In genomic region chr17:84626276-84626856, GRCm38 (mm10) we compare ENCODE assay signal across 8 mouse cellular contexts. TPM values are rescaled to one million over a fixed set of nuclear protein-coding genes. Genes with fewer than 3 reads are reported as not detected.
DNase-seq lines count a peak whose midpoint lies in the region; ATAC-seq and TF ChIP-seq lines count a peak whose summit lies in the region.

Gene Dync2li1 (plus strand): TSS chr17:84626496.

- H3K27me3 ChIP-seq in cerebellum, adult 2 months (ENCODE audit: control insufficient read depth, insufficient read depth, low read length) = no peaks in the 10 kb centered on the region
- H3K27me3 ChIP-seq in forebrain, embryonic 16.5 days (replicated peaks; ENCODE audit: control insufficient read depth, insufficient read depth, low read length) = no peaks in the 10 kb centered on the region
- no peaks in the 10 kb centered on the region for H3K27me3 ChIP-seq in neural tube, embryonic 14.5 days (ENCODE audit: control insufficient read depth, insufficient read depth, low read length)
- no peaks in the 10 kb centered on the region for H3K27me3 ChIP-seq in testis, adult 2 months (ENCODE audit: control insufficient read depth, insufficient read depth, low read length)

- intact Hi-C loops in heart, postnatal 36 days (cut with DNase I) = no loop called here

- peak; percentile 94 for DNase-seq in ES-E14 (ENCODE audit: low read depth, low spot score)
- DNase-seq in cerebellum, adult 2 months = peak; percentile 91 to 93
- DNase-seq in heart, postnatal 36 days = peak; percentile 81 to 84
- DNase-seq in layer of hippocampus, adult 18-20 months (ENCODE audit: low spot score in 2 of 2) = peak; percentile 81 to 96
- DNase-seq in lung, adult 18-20 months = peak; percentile 88 to 91

- peak within 1 kb of the TSS; percentile 58 for H3K4me2 ChIP-seq in forebrain, embryonic 16.5 days (ENCODE audit: low read length)
- peak within 1 kb of the TSS; percentile 62 for H3K4me2 ChIP-seq in neural tube, embryonic 14.5 days (ENCODE audit: low read depth, low read length)

- H3K9ac ChIP-seq in ES-E14 (ENCODE audit: insufficient read depth, low read depth, low read length, poor library complexity, severe bottlenecking) = peak within 1 kb of the TSS; percentile 62
- peak within 1 kb of the TSS; percentile 56 for H3K9ac ChIP-seq in forebrain, embryonic 16.5 days (replicated peaks; ENCODE audit: low read depth, low read length)
- H3K9ac ChIP-seq in neural tube, embryonic 14.5 days (replicated peaks; ENCODE audit: low read depth, low read length) = peak within 1 kb of the TSS; percentile 68

- no peaks in the 10 kb centered on the region for H3K36me3 ChIP-seq in ES-E14 (ENCODE audit: control insufficient read depth, insufficient read depth, low read length, poor library complexity, severe bottlenecking)
- no peaks in the 10 kb centered on the region for H3K36me3 ChIP-seq in forebrain, embryonic 16.5 days (ENCODE audit: control insufficient read depth, insufficient read depth)
- H3K36me3 ChIP-seq in neural tube, embryonic 14.5 days (ENCODE audit: control insufficient read depth, insufficient read depth, low read length) = no peaks in the 10 kb centered on the region
- no peaks in the 10 kb centered on the region for H3K36me3 ChIP-seq in testis, adult 2 months (ENCODE audit: control insufficient read depth, insufficient read depth, low read length)

- in situ Hi-C loops in ES-E14 (cut with MboI; ENCODE audit: low sequenced_read_pairs in 2 of 2, unreplicated experiment in 2 of 2) = no loop called here

- under 1% methylated on average over 25 of the region's 25 CpGs for whole genome bisulfite sequencing in cerebellum, adult 2 months
- under 1% methylated on average over 25 of the region's 25 CpGs for WGBS in forebrain, embryonic 16.5 days
- under 1% methylated on average over 25 of the region's 25 CpGs for WGBS in neural tube, embryonic 14.5 days

- peak; percentile 98 for ATAC-seq in forebrain, embryonic 16.5 days
- ATAC-seq in neural tube, embryonic 14.5 days (ENCODE audit: low read depth) = peak; percentile 99

- H3K9me3 ChIP-seq in ES-E14 (ENCODE audit: control insufficient read depth, insufficient read depth, low read depth, low read length) = no peaks in the 10 kb centered on the region
- H3K9me3 ChIP-seq in forebrain, embryonic 16.5 days (ENCODE audit: control insufficient read depth, low read length) = no peaks in the 10 kb centered on the region
- no peaks in the 10 kb centered on the region for H3K9me3 ChIP-seq in neural tube, embryonic 14.5 days (ENCODE audit: control insufficient read depth, low read length)

- no peak within 1 kb of the TSS for H3K27ac ChIP-seq in ES-E14 (ENCODE audit: insufficient read depth, low read depth, low read length, poor library complexity, severe bottlenecking)
- no peak within 1 kb of the TSS for H3K27ac ChIP-seq in cerebellum, adult 2 months (ENCODE audit: insufficient read depth, low read length)
- no peak within 1 kb of the TSS for H3K27ac ChIP-seq in forebrain, embryonic 16.5 days (ENCODE audit: low read length)
- peak within 1 kb of the TSS; percentile 67; the same call in 1 of the 2 replicates for H3K27ac ChIP-seq in neural tube, embryonic 14.5 days (ENCODE audit: low read depth, low read length)
- peak within 1 kb of the TSS; percentile 40 for H3K27ac ChIP-seq in testis, adult 2 months (ENCODE audit: control insufficient read depth, insufficient read depth, low read depth, low read length)

- H3K4me3 ChIP-seq in ES-E14 (ENCODE audit: insufficient read depth in 1 of 2, low read depth in 1 of 2, low read length in 2 of 2, poor library complexity in 1 of 2, severe bottlenecking in 1 of 2) = peak within 1 kb of the TSS; percentile 80 to 88
- H3K4me3 ChIP-seq in cerebellum, adult 2 months (replicated peaks; ENCODE audit: insufficient read depth, low read depth, low read length) = peak within 1 kb of the TSS; percentile 79
- peak within 1 kb of the TSS; percentile 50 for H3K4me3 ChIP-seq in forebrain, embryonic 16.5 days (replicated peaks; ENCODE audit: low read length)
- H3K4me3 ChIP-seq in neural tube, embryonic 14.5 days (ENCODE audit: low read depth, low read length) = peak within 1 kb of the TSS; percentile 57
- H3K4me3 ChIP-seq in testis, adult 2 months (ENCODE audit: control insufficient read depth, low read depth, low read length) = peak within 1 kb of the TSS; percentile 93

- no peak for TF ChIP-seq CTCF in cerebellum, adult 2 months (IDR thresholded peaks at IDR 0.05; ENCODE audit: borderline replicate concordance, insufficient read depth, low read depth, low read length)
- TF ChIP-seq CTCF in testis, adult 2 months (IDR thresholded peaks at IDR 0.05; ENCODE audit: control insufficient read depth, insufficient read depth, insufficient replicate concordance, low read depth, low read length) = no peak

- H3K4me1 ChIP-seq in ES-E14 (ENCODE audit: control insufficient read depth in 2 of 2, insufficient read depth in 2 of 2, low read length in 2 of 2, poor library complexity in 1 of 2) = no peaks in the 10 kb centered on the region
- peaks cover 4% of the 10 kb centered on the region for H3K4me1 ChIP-seq in cerebellum, adult 2 months (ENCODE audit: control insufficient read depth, insufficient read depth, low read length)
- H3K4me1 ChIP-seq in forebrain, embryonic 16.5 days (replicated peaks; ENCODE audit: control insufficient read depth, insufficient read depth, low read length) = peaks cover 7% of the 10 kb centered on the region; the same call in 1 of the 2 replicates
- peaks cover 4% of the 10 kb centered on the region; the same call in 1 of the 2 replicates for H3K4me1 ChIP-seq in neural tube, embryonic 14.5 days (ENCODE audit: control insufficient read depth, insufficient read depth, low read length)
- H3K4me1 ChIP-seq in testis, adult 2 months (ENCODE audit: control insufficient read depth, insufficient read depth, low read length) = peaks cover 4% of the 10 kb centered on the region

- TF ChIP-seq POLR2A in cerebellum, adult 2 months (IDR thresholded peaks at IDR 0.05; ENCODE audit: borderline replicate concordance, insufficient read depth, low read length) = peak; percentile 48; the same call in 1 of the 2 replicates
- peak; percentile 74 for TF ChIP-seq POLR2A in testis, adult 2 months (IDR thresholded peaks at IDR 0.05; ENCODE audit: control insufficient read depth, low read depth, low read length)

TF ChIP-seq in ES-E14, 5 proteins besides CTCF, POLR2A, EP300 and RAD21:
- peak; percentile 98 for TF ChIP-seq HCFC1 (IDR thresholded peaks at IDR 0.05; ENCODE audit: borderline replicate concordance, insufficient read depth, low read length)
- TF ChIP-seq CHD2 (IDR thresholded peaks at IDR 0.05; ENCODE audit: low read depth, low read length) = no peak

RNA-seq across cellular contexts. Expression of gene Dync2li1, which starts in this region (rescaled TPM):
- 3.5 and 5.9 TPM in 2 replicates for total RNA-seq in ES-E14 (2012; rRNA removed)
- polyA plus RNA-seq in cerebellum, adult 2 months (2012; rRNA removed) = 15.3 and 17.6 TPM in 2 replicates
- 33.0 and 34.4 TPM in 2 replicates for polyA plus RNA-seq in forebrain, embryonic 16.5 days (2015; fragmentation: Nextera tagmentation; extraction: Ambion mirVana)
- 1 to 10 TPM; 2.6 to 3.9 TPM for total RNA-seq in heart, postnatal 36 days (2021)
- 10 to 100 TPM; 22.0 to 22.8 TPM for total RNA-seq in layer of hippocampus, adult 18-20 months (2021)
- polyA plus RNA-seq in neural tube, embryonic 14.5 days (2014; fragmentation: Nextera tagmentation; extraction: Ambion mirVana) = 32.1 TPM in 2 replicates
- 15.8 and 21.6 TPM in 2 replicates for polyA plus RNA-seq in testis, adult 2 months (2012; rRNA removed)

Comparison
In these comparisons a context has a peak if more than half of its experiments do, and no peak if none do; other contexts are left out.
1. H3K27ac ChIP-seq: peak in neural tube, embryonic 14.5 days (single experiment) and testis, adult 2 months (single experiment); none in ES-E14 (single experiment), cerebellum, adult 2 months (single experiment) and forebrain, embryonic 16.5 days (single experiment).
2. Peak in every context shown above with its lines, with median percentiles within 50 percentile points of each other: DNase-seq, H3K4me3 ChIP-seq and H3K9ac ChIP-seq.